Mouse (Mus musculus): ENCODE data around the gene Tcf25. TPM values are rescaled to one million over a fixed set of nuclear protein-coding genes. Genes with fewer than 3 reads are reported as not detected.

The Tcf25 gene
- polyA plus RNA-seq, 1 experiment from 2014 or later = 163 TPM

- peaks cover 0 to 7% of the 10 kb centered on the region in 2 experiments; a peak in 1 of 4 replicates for H3K4me1 ChIP-seq (ENCODE audit: control insufficient read depth in 2 of 2, insufficient read depth in 2 of 2, low read length in 2 of 2)
- no peak overlapping the region for H3K4me2 ChIP-seq (ENCODE audit: low read length)
- 91% methylated on average over 34 of the region's 34 CpGs for WGBS
- H3K27me3 ChIP-seq (ENCODE audit: control insufficient read depth, insufficient read depth, low read length) = no peaks in the 10 kb centered on the region
- ATAC-seq (ENCODE audit: insufficient number of reproducible peaks, insufficient read depth, low FRiP score, low read depth) = no peak
- H3K27ac ChIP-seq (replicated peaks in 1 of 2; ENCODE audit: control insufficient read depth in 1 of 2, insufficient read depth in 1 of 2, low read depth in 2 of 2, low read length in 2 of 2) = no peak overlapping the region
- H3K9ac ChIP-seq (ENCODE audit: low read length) = no peak overlapping the region
- no peaks in the 10 kb centered on the region for H3K36me3 ChIP-seq (ENCODE audit: control insufficient read depth, insufficient read depth, low read length)
- H3K9me3 ChIP-seq (ENCODE audit: control insufficient read depth, low read length) = no peaks in the 10 kb centered on the region
- H3K4me3 ChIP-seq (ENCODE audit: control insufficient read depth in 1 of 2, insufficient read depth in 1 of 2, low read depth in 1 of 2, low read length in 2 of 2) = no peak overlapping the region
Measured at GRCm38 (mm10) chr8:123420525-123421281, 47.1 kb downstream of the Tcf25 start.

- WGBS = 83% methylated on average over 19 of the region's 19 CpGs
- ATAC-seq (ENCODE audit: insufficient number of reproducible peaks, insufficient read depth, low FRiP score, low read depth) = no peak
Measured at GRCm38 (mm10) chr8:123421325-123421724, 47.8 kb downstream of the Tcf25 start.

GRCm38 (mm10) chr8:123422056-123422780, 48.7 kb downstream of the Tcf25 start:
- H3K36me3 ChIP-seq (ENCODE audit: control insufficient read depth, insufficient read depth, low read length) = no peaks in the 10 kb centered on the region
- peaks cover 0 to 7% of the 10 kb centered on the region in 2 experiments; a peak in 1 of 4 replicates for H3K4me1 ChIP-seq (ENCODE audit: control insufficient read depth in 2 of 2, insufficient read depth in 2 of 2, low read length in 2 of 2)
- H3K4me2 ChIP-seq (ENCODE audit: low read length) = peak overlapping the region; percentile 65
- peak overlapping the region; percentile 46 for H3K9ac ChIP-seq (ENCODE audit: low read length)
- H3K27ac ChIP-seq (replicated peaks in 1 of 2; ENCODE audit: control insufficient read depth in 1 of 2, insufficient read depth in 1 of 2, low read depth in 2 of 2, low read length in 2 of 2) = no peak overlapping the region
- 4% methylated on average over 17 of the region's 17 CpGs for WGBS
- no peaks in the 10 kb centered on the region for H3K27me3 ChIP-seq (ENCODE audit: control insufficient read depth, insufficient read depth, low read length)
- peak overlapping the region; percentile 24 to 35 for H3K4me3 ChIP-seq (ENCODE audit: control insufficient read depth in 1 of 2, insufficient read depth in 1 of 2, low read depth in 1 of 2, low read length in 2 of 2)
- no peak for ATAC-seq (ENCODE audit: insufficient number of reproducible peaks, insufficient read depth, low FRiP score, low read depth)
- H3K9me3 ChIP-seq (ENCODE audit: control insufficient read depth, low read length) = peaks cover 10% of the 10 kb centered on the region

More at GRCm38 (mm10) chr8:123421325-123421724, 47.8 kb downstream of the Tcf25 start:
- Histone ChIP-seq H3K9ac (ENCODE audit: low read length) (no peak overlapping the region), H3K9me3 (ENCODE audit: control insufficient read depth, low read length) (peaks cover 1% of the 10 kb centered on the region; the same call in 1 of the 2 replicates), H3K27me3 (ENCODE audit: control insufficient read depth, insufficient read depth, low read length) (no peaks in the 10 kb centered on the region), H3K4me1 (ENCODE audit: control insufficient read depth in 2 of 2, insufficient read depth in 2 of 2, low read length in 2 of 2) (peaks cover 0 to 7% of the 10 kb centered on the region in 2 experiments; a peak in 1 of 4 replicates), H3K4me2 (ENCODE audit: low read length) (no peak overlapping the region), H3K36me3 (ENCODE audit: control insufficient read depth, insufficient read depth, low read length) (no peaks in the 10 kb centered on the region), H3K4me3 (ENCODE audit: control insufficient read depth in 1 of 2, insufficient read depth in 1 of 2, low read depth in 1 of 2, low read length in 2 of 2) (no peak overlapping the region), H3K27ac (replicated peaks in 1 of 2; ENCODE audit: control insufficient read depth in 1 of 2, insufficient read depth in 1 of 2, low read depth in 2 of 2, low read length in 2 of 2) (no peak overlapping the region)

- H3K36me3 ChIP-seq (ENCODE audit: control insufficient read depth, insufficient read depth, low read length) = no peaks in the 10 kb centered on the region
- no peaks in the 10 kb centered on the region for H3K27me3 ChIP-seq (ENCODE audit: control insufficient read depth, insufficient read depth, low read length)
- 4% methylated on average over 3 of the region's 3 CpGs for WGBS
- no peak overlapping the region for H3K4me3 ChIP-seq (ENCODE audit: control insufficient read depth in 1 of 2, insufficient read depth in 1 of 2, low read depth in 1 of 2, low read length in 2 of 2)
- no peak overlapping the region for H3K9ac ChIP-seq (ENCODE audit: low read length)
- H3K4me2 ChIP-seq (ENCODE audit: low read length) = peak overlapping the region; percentile 65
- no peak for ATAC-seq (ENCODE audit: insufficient number of reproducible peaks, insufficient read depth, low FRiP score, low read depth)
- no peak overlapping the region for H3K27ac ChIP-seq (replicated peaks in 1 of 2; ENCODE audit: control insufficient read depth in 1 of 2, insufficient read depth in 1 of 2, low read depth in 2 of 2, low read length in 2 of 2)
- H3K9me3 ChIP-seq (ENCODE audit: control insufficient read depth, low read length) = peaks cover 15% of the 10 kb centered on the region
- H3K4me1 ChIP-seq (ENCODE audit: control insufficient read depth in 2 of 2, insufficient read depth in 2 of 2, low read length in 2 of 2) = peaks cover 0 to 7% of the 10 kb centered on the region in 2 experiments; a peak in 1 of 4 replicates
Measured at GRCm38 (mm10) chr8:123422781-123423159, 49.2 kb downstream of the Tcf25 start.

GRCm38 (mm10) chr8:123423441-123423840, 49.9 kb downstream of the Tcf25 start, which contains the start of gene Def8:
Def8 (plus strand) TSS chr8:123423527.
- Histone ChIP-seq H3K4me1 (ENCODE audit: control insufficient read depth in 2 of 2, insufficient read depth in 2 of 2, low read length in 2 of 2) (peaks cover 0 to 7% of the 10 kb centered on the region in 2 experiments; a peak in 1 of 4 replicates), H3K9me3 (ENCODE audit: control insufficient read depth, low read length) (peaks cover 22% of the 10 kb centered on the region), H3K27ac (replicated peaks in 1 of 2; ENCODE audit: control insufficient read depth in 1 of 2, insufficient read depth in 1 of 2, low read depth in 2 of 2, low read length in 2 of 2) (no peak within 1 kb of the TSS), H3K4me2 (ENCODE audit: low read length) (peak within 1 kb of the TSS; percentile 65), H3K36me3 (ENCODE audit: control insufficient read depth, insufficient read depth, low read length) (no peaks in the 10 kb centered on the region), H3K27me3 (ENCODE audit: control insufficient read depth, insufficient read depth, low read length) (no peaks in the 10 kb centered on the region), H3K4me3 (ENCODE audit: control insufficient read depth in 1 of 2, insufficient read depth in 1 of 2, low read depth in 1 of 2, low read length in 2 of 2) (peak within 1 kb of the TSS; percentile 24 to 35), H3K9ac (ENCODE audit: low read length) (peak within 1 kb of the TSS; percentile 46)
- WGBS = 71% methylated on average over 7 of the region's 7 CpGs
- no peak for ATAC-seq (ENCODE audit: insufficient number of reproducible peaks, insufficient read depth, low FRiP score, low read depth)

- no peak for ATAC-seq (ENCODE audit: insufficient number of reproducible peaks, insufficient read depth, low FRiP score, low read depth)
- H3K4me3 ChIP-seq (ENCODE audit: control insufficient read depth in 1 of 2, insufficient read depth in 1 of 2, low read depth in 1 of 2, low read length in 2 of 2) = no peak overlapping the region
- WGBS = 93% methylated on average over 27 of the region's 27 CpGs
- no peak overlapping the region for H3K27ac ChIP-seq (replicated peaks in 1 of 2; ENCODE audit: control insufficient read depth in 1 of 2, insufficient read depth in 1 of 2, low read depth in 2 of 2, low read length in 2 of 2)
- peaks cover 45% of the 10 kb centered on the region for H3K9me3 ChIP-seq (ENCODE audit: control insufficient read depth, low read length)
- H3K36me3 ChIP-seq (ENCODE audit: control insufficient read depth, insufficient read depth, low read length) = no peaks in the 10 kb centered on the region
- no peak overlapping the region for H3K4me2 ChIP-seq (ENCODE audit: low read length)
- H3K27me3 ChIP-seq (ENCODE audit: control insufficient read depth, insufficient read depth, low read length) = no peaks in the 10 kb centered on the region
- no peak overlapping the region for H3K9ac ChIP-seq (ENCODE audit: low read length)
- H3K4me1 ChIP-seq (ENCODE audit: control insufficient read depth in 2 of 2, insufficient read depth in 2 of 2, low read length in 2 of 2) = peaks cover 0 to 7% of the 10 kb centered on the region in 2 experiments; a peak in 1 of 4 replicates
Measured at GRCm38 (mm10) chr8:123426511-123427509, 53.3 kb downstream of the Tcf25 start.
